Mouse (Mus musculus) forebrain, embryonic 14.5 days (tissue): ENCODE measurements at regions not wholly inside any gene's neighbourhood (a gene's known extent, or its start where the extent isn't known, plus 50 kb on each side); places are given as distances from the start of the nearest gene placed in this dataset.

Experiments
- ATAC-seq: fragments of 200-750 bp; cut with Nextera tagmentation; 2 replicates; pipeline ENCODE4 v1.8.0; 2017; ENCODE audit warnings: mild to moderate bottlenecking, moderate library complexity
- DNase-seq: peaks from one replicate; pipeline ENCODE4 v3.0.0-alpha.2; 2015; ENCODE audit warnings: low spot score
- H3K27ac ChIP-seq: fragments of 300-500 bp; sonication (generic); 2 replicates; pipeline ENCODE4 v1.5.1; 2014; ENCODE audit warnings: low read depth, mild to moderate bottlenecking, control low read depth, low read length, moderate library complexity
- H3K27me3 ChIP-seq: fragments of 300-500 bp; sonication (generic); replicated peaks from 2 replicates; pipeline ENCODE4 v1.6.1; 2014; ENCODE audit warnings: low read length, control low read depth, mixed read lengths; ENCODE audit not compliant: control insufficient read depth, insufficient read depth
- H3K36me3 ChIP-seq: fragments of 300-500 bp; sonication (generic); 2 replicates; pipeline ENCODE4 v1.6.1; 2014; ENCODE audit warnings: low read length, control low read depth; ENCODE audit not compliant: control insufficient read depth, insufficient read depth
- H3K4me1 ChIP-seq: fragments of 300-500 bp; sonication (generic); 2 replicates; pipeline ENCODE4 v1.6.1; 2014; ENCODE audit warnings: antibody characterized with exemption, low read length, control low read depth; ENCODE audit not compliant: control insufficient read depth, insufficient read depth
- H3K4me2 ChIP-seq: fragments of 300-500 bp; sonication (generic); 2 replicates; pipeline ENCODE4 v1.6.1; 2014; ENCODE audit warnings: mild to moderate bottlenecking, control low read depth, low read length
- H3K4me3 ChIP-seq: fragments of 300-500 bp; sonication (generic); 2 replicates; pipeline ENCODE4 v1.5.1; 2014; ENCODE audit warnings: low read depth, low read length, control low read depth
- H3K9ac ChIP-seq: fragments of 300-500 bp; sonication (generic); 2 replicates; pipeline ENCODE4 v1.6.1; 2014; ENCODE audit warnings: mild to moderate bottlenecking, low read length, control low read depth, moderate library complexity
- H3K9me3 ChIP-seq: fragments of 300-500 bp; sonication (generic); replicated peaks from 2 replicates; pipeline ENCODE4 v1.6.1; 2016; ENCODE audit warnings: low read length, control low read depth, mixed read lengths; ENCODE audit not compliant: control insufficient read depth
- WGBS: fragments of 180-500 bp; shearing (Covaris S2); extraction: QIAGEN DNeasy Blood & Tissue Kit; methylation state at CpG from one replicate; pipeline ENCODE4 v1.1.7; 2014; 5-methylcytosine and 5-hydroxymethylcytosine counted together

DNA sequence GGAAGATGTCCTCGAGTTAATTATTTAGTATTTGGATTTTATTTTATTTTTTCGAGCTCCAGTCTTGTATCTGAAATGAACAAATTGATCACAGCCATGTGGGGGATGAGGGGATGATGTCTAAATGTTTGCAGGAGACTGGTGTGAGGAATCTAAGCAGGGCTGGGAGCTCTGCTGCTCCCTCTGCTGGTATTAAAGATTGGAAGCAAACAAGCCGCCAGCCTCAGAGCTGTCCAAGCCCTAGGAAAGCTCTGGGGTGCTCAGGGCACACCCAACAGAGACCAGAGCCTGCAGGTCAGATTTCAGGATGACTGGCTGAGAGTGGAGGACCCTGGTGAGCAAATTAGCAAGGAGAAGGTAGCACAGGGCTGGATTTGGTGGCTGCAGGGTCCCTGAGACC is 330.4 kb downstream of the Fut8 start:
- Histone ChIP-seq H3K9ac (no peak overlapping the region), H3K27ac (no peak overlapping the region), H3K4me2 (no peak overlapping the region), H3K9me3 (no peaks in the 10 kb centered on the region), H3K36me3 (no peaks in the 10 kb centered on the region), H3K27me3 (no peaks in the 10 kb centered on the region), H3K4me1 (no peaks in the 10 kb centered on the region; the same call in 1 of the 2 replicates), H3K4me3 (no peak overlapping the region)
- 4% methylated on average over 3 of the region's 3 CpGs for WGBS
- DNase-seq (peak; percentile 71), ATAC-seq (peak; percentile 84)

DNA sequence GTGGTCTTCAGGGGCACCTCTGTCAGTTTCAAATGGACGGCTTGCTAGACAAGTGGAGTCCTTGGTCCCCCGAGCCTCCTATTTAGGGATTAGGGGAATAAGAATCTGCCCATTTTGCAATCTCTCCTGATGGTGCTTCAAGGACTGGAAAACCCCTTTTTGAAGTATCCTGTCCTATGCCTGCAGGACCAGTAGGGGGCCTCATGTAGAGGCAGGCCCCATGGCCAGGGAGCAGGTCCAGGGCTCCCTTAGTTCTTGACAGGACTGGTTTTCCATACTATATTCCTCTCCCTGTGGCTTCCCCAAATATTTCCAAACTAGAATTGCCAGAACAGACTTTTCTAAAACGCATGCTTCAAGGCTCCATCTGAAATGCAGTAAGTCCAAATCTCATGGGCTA is 332.6 kb downstream of the Fut8 start:
- ATAC-seq (no peak), DNase-seq (no peak)
- H3K4me1 ChIP-seq = no peaks in the 10 kb centered on the region; the same call in 1 of the 2 replicates
- H3K9ac ChIP-seq = no peak overlapping the region
- H3K4me2 ChIP-seq = no peak overlapping the region
- H3K27me3 ChIP-seq = no peaks in the 10 kb centered on the region
- no peaks in the 10 kb centered on the region for H3K9me3 ChIP-seq
- H3K4me3 ChIP-seq = no peak overlapping the region
- 88% methylated on average over 3 of the region's 3 CpGs for WGBS
- no peaks in the 10 kb centered on the region for H3K36me3 ChIP-seq
- H3K27ac ChIP-seq = no peak overlapping the region

DNA sequence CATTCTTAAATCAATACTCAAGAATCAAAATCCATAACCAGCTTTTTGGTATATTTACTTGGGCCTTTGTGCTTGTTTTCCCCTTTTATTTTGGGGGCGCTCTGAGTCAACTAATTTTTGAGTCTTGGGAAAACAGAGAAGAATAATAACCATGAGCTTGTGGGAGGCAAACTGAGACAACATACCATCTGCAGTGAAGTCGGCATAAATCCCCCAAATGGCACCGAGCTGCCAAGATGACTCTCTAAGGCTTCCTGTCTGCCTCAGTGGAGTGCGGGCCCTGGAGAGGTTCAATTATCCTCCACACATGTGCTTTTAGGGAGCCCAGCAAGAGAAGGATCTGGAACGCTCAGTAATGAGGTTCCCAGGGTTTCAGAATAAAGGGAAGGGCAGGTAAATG is 333.1 kb downstream of the Fut8 start:
- 66% methylated on average over 5 of the region's 5 CpGs for WGBS

DNA sequence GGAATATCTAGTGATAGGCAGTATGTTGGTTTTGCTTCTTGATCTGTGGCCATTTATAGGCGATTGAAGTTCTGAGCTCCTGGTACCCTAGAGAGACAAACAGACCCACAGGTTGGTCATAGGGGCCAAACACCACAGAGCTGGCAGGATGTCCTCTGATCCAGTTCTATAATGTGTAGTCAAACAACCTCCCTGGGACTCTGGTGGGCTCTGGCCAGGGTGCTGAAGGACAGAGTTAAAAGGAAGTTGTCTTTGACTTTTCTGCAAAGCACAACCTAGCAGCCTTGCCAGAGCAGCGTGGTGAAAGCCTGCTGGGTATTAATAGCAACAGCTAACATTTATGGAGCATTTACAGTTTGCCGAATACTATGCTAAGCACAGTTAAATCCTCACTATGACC is 337.1 kb downstream of the Fut8 start:
- no peak overlapping the region for H3K27ac ChIP-seq
- no peaks in the 10 kb centered on the region for H3K27me3 ChIP-seq
- no peak for ATAC-seq
- 77% methylated on average over 3 of the region's 3 CpGs for WGBS
- no peak overlapping the region for H3K9ac ChIP-seq
- no peak overlapping the region for H3K4me2 ChIP-seq
- no peak overlapping the region for H3K4me3 ChIP-seq
- H3K9me3 ChIP-seq = no peaks in the 10 kb centered on the region
- DNase-seq = no peak
- H3K4me1 ChIP-seq = no peaks in the 10 kb centered on the region; the same call in 1 of the 2 replicates
- no peaks in the 10 kb centered on the region for H3K36me3 ChIP-seq

More for the DNA sequence above, 333.1 kb downstream of the Fut8 start:
- Histone ChIP-seq H3K4me1 (no peaks in the 10 kb centered on the region; the same call in 1 of the 2 replicates), H3K4me3 (no peak overlapping the region), H3K9ac (no peak overlapping the region), H3K27ac (no peak overlapping the region), H3K9me3 (no peaks in the 10 kb centered on the region), H3K36me3 (no peaks in the 10 kb centered on the region), H3K4me2 (no peak overlapping the region), H3K27me3 (no peaks in the 10 kb centered on the region)
- DNase-seq (no peak), ATAC-seq (no peak)

DNA sequence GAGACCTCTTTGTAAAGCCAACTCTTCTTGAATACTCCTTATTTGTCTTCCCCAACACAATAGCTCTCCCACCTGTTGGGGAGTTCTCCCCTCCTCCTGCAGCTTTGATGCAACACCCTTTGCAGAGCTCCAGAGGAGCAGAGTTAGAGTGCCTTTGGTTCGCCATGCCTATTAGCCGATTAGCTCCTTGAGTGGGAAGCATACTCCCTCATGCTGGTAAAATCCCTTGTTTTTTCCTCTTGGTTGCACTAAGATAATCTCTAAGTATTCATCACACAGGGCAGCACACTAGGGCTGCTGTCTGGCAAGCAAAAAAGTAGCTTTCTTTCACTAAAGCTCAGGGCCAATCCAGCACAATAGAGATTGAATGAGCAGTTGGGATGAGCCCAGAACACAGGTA is 350.4 kb downstream of the Fut8 start:
- no peak for ATAC-seq
- 4% methylated on average over 2 of the region's 2 CpGs for WGBS
- H3K4me2 ChIP-seq = no peak overlapping the region

DNA sequence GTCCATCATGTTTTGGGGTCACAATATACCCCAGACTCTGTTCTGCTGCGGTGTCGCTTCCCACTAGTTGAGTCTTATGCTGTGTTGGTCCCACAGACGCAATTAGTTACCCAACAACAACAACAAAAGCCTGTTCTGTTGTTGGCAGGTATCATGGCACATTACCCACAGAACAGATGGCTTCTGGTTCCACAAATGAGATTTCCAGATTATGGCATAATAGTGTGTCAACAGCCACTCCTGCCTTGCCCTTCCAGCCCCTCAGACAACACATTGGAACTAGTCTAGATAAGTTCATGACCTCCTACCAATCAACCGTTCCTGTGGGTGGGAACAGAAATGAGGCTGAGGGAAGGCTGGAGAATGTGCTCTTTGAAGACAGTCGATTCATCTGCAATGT is 351.5 kb downstream of the Fut8 start:
- H3K4me3 ChIP-seq = no peak overlapping the region
- no peaks in the 10 kb centered on the region for H3K4me1 ChIP-seq
- no peak overlapping the region for H3K9ac ChIP-seq
- H3K4me2 ChIP-seq = no peak overlapping the region
- no peak for ATAC-seq
- no peaks in the 10 kb centered on the region for H3K36me3 ChIP-seq
- H3K27ac ChIP-seq = no peak overlapping the region
- WGBS = 73% methylated on average over 5 of the region's 5 CpGs
- no peaks in the 10 kb centered on the region for H3K9me3 ChIP-seq
- H3K27me3 ChIP-seq = no peaks in the 10 kb centered on the region
- DNase-seq = no peak

More for the DNA sequence above, 350.4 kb downstream of the Fut8 start:
- H3K27me3 ChIP-seq = no peaks in the 10 kb centered on the region
- H3K27ac ChIP-seq = no peak overlapping the region
- no peak overlapping the region for H3K9ac ChIP-seq
- no peak overlapping the region for H3K4me3 ChIP-seq
- no peak for DNase-seq
- H3K36me3 ChIP-seq = no peaks in the 10 kb centered on the region
- H3K9me3 ChIP-seq = no peaks in the 10 kb centered on the region
- H3K4me1 ChIP-seq = no peaks in the 10 kb centered on the region

DNA sequence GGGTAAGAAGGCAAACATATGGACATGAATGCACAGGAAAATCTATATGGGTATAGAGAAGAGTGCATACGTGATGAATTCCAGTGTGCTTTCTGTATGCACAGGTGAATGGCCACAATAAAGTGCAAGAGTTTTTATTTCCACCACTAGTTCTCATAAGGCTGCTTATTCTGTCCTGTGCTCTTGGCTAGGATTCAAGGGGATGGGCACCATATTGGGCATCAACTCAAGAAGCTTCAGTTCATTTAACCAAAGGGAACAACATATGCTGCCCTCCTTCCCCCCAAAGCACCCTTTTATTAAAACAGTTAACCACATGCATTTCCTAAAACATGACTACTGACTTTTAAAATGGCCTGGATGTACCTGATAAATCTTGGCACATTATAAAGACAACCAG is 356.2 kb downstream of the Fut8 start:
- ATAC-seq (no peak), DNase-seq (no peak)
- Histone ChIP-seq H3K4me2 (no peak overlapping the region), H3K4me3 (no peak overlapping the region), H3K4me1 (peaks cover 5% of the 10 kb centered on the region), H3K36me3 (no peaks in the 10 kb centered on the region), H3K9ac (no peak overlapping the region), H3K9me3 (no peaks in the 10 kb centered on the region), H3K27me3 (no peaks in the 10 kb centered on the region), H3K27ac (no peak overlapping the region)
- WGBS = 88% methylated on average over 1 of the region's 1 CpGs

DNA sequence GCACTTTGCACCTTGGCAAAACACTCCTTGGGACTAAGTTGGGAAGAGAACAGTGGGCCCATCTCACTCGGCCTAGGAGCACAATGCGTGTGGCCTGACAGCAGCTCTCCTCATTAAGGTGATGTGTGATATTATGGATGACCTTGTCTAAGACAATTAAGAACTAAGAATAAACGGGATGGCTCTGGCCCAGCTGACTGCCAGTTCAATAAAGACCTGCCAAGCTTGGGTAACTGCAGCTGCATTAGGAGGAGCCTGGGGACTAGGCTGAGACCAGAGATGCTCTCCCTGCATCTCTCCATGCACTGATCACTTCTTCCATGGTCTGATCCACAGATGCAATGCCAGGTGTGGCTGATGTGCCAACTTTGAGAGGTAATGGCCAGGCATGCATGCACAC is 356.7 kb downstream of the Fut8 start:
- DNase-seq = no peak
- no peak overlapping the region for H3K9ac ChIP-seq
- H3K36me3 ChIP-seq = no peaks in the 10 kb centered on the region
- no peaks in the 10 kb centered on the region for H3K9me3 ChIP-seq
- H3K27me3 ChIP-seq = no peaks in the 10 kb centered on the region
- H3K4me2 ChIP-seq = no peak overlapping the region
- ATAC-seq = no peak
- no peak overlapping the region for H3K4me3 ChIP-seq
- 56% methylated on average over 3 of the region's 3 CpGs for WGBS
- no peak overlapping the region for H3K27ac ChIP-seq
- H3K4me1 ChIP-seq = peaks cover 10% of the 10 kb centered on the region

DNA sequence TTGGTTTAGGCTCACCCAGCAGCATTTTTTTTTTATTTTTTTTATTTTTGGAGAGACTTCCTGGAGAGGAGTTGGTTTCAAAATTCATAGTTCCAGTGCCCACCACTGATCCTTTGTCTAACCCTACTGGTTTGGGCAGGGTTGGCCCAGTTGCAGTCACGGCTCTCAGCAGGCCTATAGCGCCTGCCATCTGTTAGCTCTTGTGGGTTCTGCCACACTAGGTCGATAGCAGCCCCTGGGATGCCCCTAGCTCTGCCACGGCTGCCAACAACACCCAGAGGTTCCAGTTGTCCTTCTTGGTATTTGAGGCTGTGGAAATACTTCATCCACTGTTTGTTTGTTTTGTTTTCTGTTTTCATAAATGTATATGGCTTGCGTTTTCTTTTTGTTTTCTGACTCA is 357.9 kb downstream of the Fut8 start:
- ATAC-seq (no peak), DNase-seq (no peak)
- Histone ChIP-seq H3K4me3 (no peak overlapping the region), H3K27me3 (no peaks in the 10 kb centered on the region), H3K4me1 (peaks cover 10% of the 10 kb centered on the region), H3K4me2 (no peak overlapping the region), H3K36me3 (no peaks in the 10 kb centered on the region), H3K27ac (no peak overlapping the region), H3K9ac (no peak overlapping the region), H3K9me3 (no peaks in the 10 kb centered on the region)
- WGBS = 88% methylated on average over 5 of the region's 5 CpGs
